Mouse (Mus musculus): ENCODE results near the gene Fam20b. TPM values are rescaled to one million over a fixed set of nuclear protein-coding genes. Genes with fewer than 3 reads are reported as not detected.

Gene Fam20b
- polyA plus RNA-seq, 1 experiment from 2014 or later: 28.5 TPM

DNA sequence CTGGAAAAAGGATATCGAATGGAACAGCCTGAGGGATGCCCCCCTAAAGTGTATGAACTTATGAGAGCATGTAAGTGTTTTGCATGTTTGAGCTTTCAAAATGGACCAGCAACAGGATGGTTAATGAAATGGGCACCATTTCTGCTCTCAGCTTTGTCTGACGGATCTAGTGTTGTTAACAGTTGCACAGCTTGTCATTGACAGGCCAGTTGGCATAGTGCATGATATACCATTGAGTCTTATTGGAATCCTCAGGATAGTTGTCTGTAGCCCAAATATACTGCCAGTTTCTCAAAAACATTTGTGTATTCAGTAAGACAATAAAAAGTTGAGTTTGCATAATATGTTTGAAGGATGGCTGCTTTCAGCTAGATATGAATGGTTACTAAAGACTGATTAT, 83.7 kb downstream of the Fam20b start:
- Histone ChIP-seq H3K27ac (ENCODE audit: low read depth, low read length) (no peak overlapping the region), H3K36me3 (ENCODE audit: control insufficient read depth, insufficient read depth, low read length) (peaks cover 30% of the 10 kb centered on the region; the same call in 1 of the 2 replicates), H3K9ac (replicated peaks; ENCODE audit: low read depth, low read length) (no peak overlapping the region), H3K4me2 (ENCODE audit: low read depth, low read length) (no peak overlapping the region), H3K27me3 (ENCODE audit: control insufficient read depth, insufficient read depth, low read length) (no peaks in the 10 kb centered on the region), H3K9me3 (ENCODE audit: control insufficient read depth, low read length) (no peaks in the 10 kb centered on the region), H3K4me3 (ENCODE audit: low read depth, low read length) (no peak overlapping the region), H3K4me1 (ENCODE audit: control insufficient read depth, insufficient read depth, low read length) (no peaks in the 10 kb centered on the region)
- ATAC-seq (ENCODE audit: low read depth): no peak
- 86% methylated on average over 2 of the region's 2 CpGs for WGBS

DNA sequence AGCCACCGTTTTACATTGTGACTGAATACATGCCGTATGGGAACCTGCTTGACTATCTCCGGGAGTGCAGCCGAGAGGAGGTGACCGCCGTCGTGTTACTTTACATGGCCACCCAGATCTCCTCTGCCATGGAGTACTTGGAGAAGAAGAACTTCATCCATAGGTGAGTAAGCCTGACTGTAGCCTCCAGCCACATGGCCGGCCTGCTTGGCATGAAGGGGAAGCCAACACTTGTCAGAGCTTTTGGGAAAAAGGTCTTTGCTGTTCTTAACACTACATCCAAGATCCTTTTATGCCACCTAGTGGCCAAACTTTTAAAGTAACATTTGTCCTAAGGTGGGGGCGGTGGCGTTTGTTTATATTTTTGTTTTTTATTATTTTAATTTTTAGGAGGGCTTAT, 85.8 kb downstream of the Fam20b start:
- Histone ChIP-seq H3K4me3 (ENCODE audit: low read depth, low read length) (no peak overlapping the region), H3K9me3 (ENCODE audit: control insufficient read depth, low read length) (no peaks in the 10 kb centered on the region), H3K36me3 (ENCODE audit: control insufficient read depth, insufficient read depth, low read length) (peaks cover 28% of the 10 kb centered on the region; the same call in 1 of the 2 replicates), H3K4me2 (ENCODE audit: low read depth, low read length) (no peak overlapping the region), H3K4me1 (ENCODE audit: control insufficient read depth, insufficient read depth, low read length) (no peaks in the 10 kb centered on the region), H3K27me3 (ENCODE audit: control insufficient read depth, insufficient read depth, low read length) (no peaks in the 10 kb centered on the region), H3K9ac (replicated peaks; ENCODE audit: low read depth, low read length) (no peak overlapping the region), H3K27ac (ENCODE audit: low read depth, low read length) (no peak overlapping the region)
- 81% methylated on average over 10 of the region's 10 CpGs for WGBS
- peak; percentile 49; the same call in 1 of the 2 replicates for ATAC-seq (ENCODE audit: low read depth)

DNA sequence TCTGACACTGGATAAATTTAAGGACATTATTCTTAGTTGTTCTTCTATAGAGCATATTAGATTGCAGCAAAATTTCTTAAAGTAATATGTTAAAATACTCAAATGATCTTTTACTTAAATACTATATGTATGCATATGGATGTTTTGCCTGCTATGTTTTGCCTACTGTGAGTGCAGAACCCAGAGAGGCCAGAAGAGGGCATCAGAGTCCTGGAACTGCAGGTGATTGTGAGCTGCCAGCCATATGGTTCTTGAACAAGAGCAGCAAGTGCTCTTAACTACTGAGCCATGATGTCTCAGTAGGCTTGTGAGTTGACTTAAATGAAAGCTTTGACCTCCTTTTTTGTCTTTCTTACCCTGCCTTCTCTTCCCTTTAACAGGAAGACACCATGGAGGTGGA, 87.9 kb downstream of the Fam20b start:
- H3K4me2 ChIP-seq (ENCODE audit: low read depth, low read length): no peak overlapping the region
- H3K4me3 ChIP-seq (ENCODE audit: low read depth, low read length): no peak overlapping the region
- H3K4me1 ChIP-seq (ENCODE audit: control insufficient read depth, insufficient read depth, low read length): no peaks in the 10 kb centered on the region
- H3K27ac ChIP-seq (ENCODE audit: low read depth, low read length): no peak overlapping the region
- H3K27me3 ChIP-seq (ENCODE audit: control insufficient read depth, insufficient read depth, low read length): no peaks in the 10 kb centered on the region
- H3K9me3 ChIP-seq (ENCODE audit: control insufficient read depth, low read length): no peaks in the 10 kb centered on the region
- H3K9ac ChIP-seq (replicated peaks; ENCODE audit: low read depth, low read length): no peak overlapping the region
- peaks cover 22% of the 10 kb centered on the region; the same call in 1 of the 2 replicates for H3K36me3 ChIP-seq (ENCODE audit: control insufficient read depth, insufficient read depth, low read length)
- ATAC-seq (ENCODE audit: low read depth): no peak

DNA sequence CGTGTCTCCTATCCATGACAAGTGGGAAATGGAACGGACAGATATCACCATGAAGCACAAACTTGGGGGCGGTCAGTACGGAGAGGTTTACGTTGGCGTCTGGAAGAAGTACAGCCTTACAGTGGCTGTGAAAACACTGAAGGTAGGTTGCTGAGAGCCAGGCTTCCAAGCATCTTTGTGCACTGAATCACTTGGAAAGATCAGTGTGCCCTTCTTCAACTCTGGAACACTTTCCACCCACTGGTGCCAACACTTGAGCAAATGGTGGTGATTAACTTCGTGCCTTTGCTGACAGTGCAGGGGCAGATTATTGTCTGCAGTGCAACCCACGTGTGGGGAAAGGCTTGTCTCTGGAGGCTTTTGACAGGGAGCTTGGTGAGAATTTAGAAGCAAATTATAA, 88.9 kb downstream of the Fam20b start:
- H3K4me1 ChIP-seq (ENCODE audit: control insufficient read depth, insufficient read depth, low read length): no peaks in the 10 kb centered on the region
- no peak for ATAC-seq (ENCODE audit: low read depth)
- no peak overlapping the region for H3K9ac ChIP-seq (replicated peaks; ENCODE audit: low read depth, low read length)
- no peak overlapping the region for H3K4me3 ChIP-seq (ENCODE audit: low read depth, low read length)
- H3K9me3 ChIP-seq (ENCODE audit: control insufficient read depth, low read length): no peaks in the 10 kb centered on the region
- H3K36me3 ChIP-seq (ENCODE audit: control insufficient read depth, insufficient read depth, low read length): peaks cover 22% of the 10 kb centered on the region; the same call in 1 of the 2 replicates
- no peak overlapping the region for H3K27ac ChIP-seq (ENCODE audit: low read depth, low read length)
- H3K4me2 ChIP-seq (ENCODE audit: low read depth, low read length): no peak overlapping the region
- WGBS: 96% methylated on average over 8 of the region's 8 CpGs
- no peaks in the 10 kb centered on the region for H3K27me3 ChIP-seq (ENCODE audit: control insufficient read depth, insufficient read depth, low read length)

Other genes starting within 250 kb of the Fam20b start
- 8.9 and 9.5 TPM in 2 replicates for gene Soat1, start 244.8 kb downstream of the Fam20b start, polyA plus RNA-seq (2014; fragmentation: Nextera tagmentation; extraction: Ambion mirVana)
- 0.90 and 0.97 TPM in 2 replicates for gene Gm10031, start 195.1 kb downstream of the Fam20b start, polyA plus RNA-seq (2014; fragmentation: Nextera tagmentation; extraction: Ambion mirVana)
- 9.8 and 10.1 TPM in 2 replicates for gene Abl2, start 160.3 kb downstream of the Fam20b start, polyA plus RNA-seq (2014; fragmentation: Nextera tagmentation; extraction: Ambion mirVana)
- gene Tor3a, start 44.7 kb downstream of the Fam20b start, polyA plus RNA-seq (2014; fragmentation: Nextera tagmentation; extraction: Ambion mirVana): 1.8 and 3.2 TPM in 2 replicates
- gene Angptl1, start 119.5 kb upstream of the Fam20b start, polyA plus RNA-seq (2014; fragmentation: Nextera tagmentation; extraction: Ambion mirVana): 1.4 and 1.7 TPM in 2 replicates
- 91.6 and 99.5 TPM in 2 replicates for gene Ralgps2, start 220.5 kb upstream of the Fam20b start, polyA plus RNA-seq (2014; fragmentation: Nextera tagmentation; extraction: Ambion mirVana)